Mouse (Mus musculus) hindbrain, embryonic 15.5 days (tissue): ENCODE measurements around the gene Tmem63b. TPM values are rescaled to one million over a fixed set of nuclear protein-coding genes. Genes with fewer than 3 reads are reported as not detected.

Experiments used
- ATAC-seq: fragments of 200-750 bp; cut with Nextera tagmentation; 2 replicates; pipeline ENCODE4 v1.8.0; 2017; ENCODE audit warnings: low read depth, moderate number of reproducible peaks, moderate TSS enrichment; ENCODE audit not compliant: low FRiP score
- H3K27ac ChIP-seq: fragments of 300-500 bp; sonication (generic); replicated peaks from 2 replicates; pipeline ENCODE4 v1.5.1; 2015; ENCODE audit warnings: mild to moderate bottlenecking, inconsistent platforms
- H3K27me3 ChIP-seq: fragments of 300-500 bp; sonication (generic); 2 replicates; pipeline ENCODE4 v1.6.1; 2015; ENCODE audit warnings: control low read depth, inconsistent platforms
- H3K36me3 ChIP-seq: fragments of 300-500 bp; sonication (generic); 2 replicates; pipeline ENCODE4 v1.6.1; 2015; ENCODE audit warnings: control low read depth, inconsistent platforms
- H3K4me1 ChIP-seq: fragments of 300-500 bp; sonication (generic); replicated peaks from 2 replicates; pipeline ENCODE4 v1.6.1; 2015; ENCODE audit warnings: control low read depth, inconsistent platforms
- H3K4me2 ChIP-seq: fragments of 300-500 bp; sonication (generic); 2 replicates; pipeline ENCODE4 v1.6.1; 2015; ENCODE audit warnings: moderate library complexity, mild to moderate bottlenecking, inconsistent platforms
- H3K4me3 ChIP-seq: fragments of 300-500 bp; sonication (generic); 2 replicates; pipeline ENCODE4 v1.5.1; 2015; ENCODE audit warnings: mild to moderate bottlenecking, inconsistent platforms
- H3K9ac ChIP-seq: fragments of 300-500 bp; sonication (generic); 2 replicates; pipeline ENCODE4 v1.6.1; 2015; ENCODE audit warnings: inconsistent platforms
- H3K9me3 ChIP-seq: fragments of 300-500 bp; sonication (generic); 2 replicates; pipeline ENCODE4 v1.6.1; 2016; ENCODE audit warnings: control low read depth, inconsistent platforms
- WGBS: fragments of 180-500 bp; shearing (Covaris S2); methylation state at CpG from one replicate; pipeline ENCODE4 v1.1.7; 2015; 5-methylcytosine and 5-hydroxymethylcytosine counted together
- polyA plus RNA-seq: library from polyadenylated mRNA; unstranded; fragments of >200 nt; fragmentation: Nextera tagmentation; extraction: Ambion mirVana; gene quantifications from 2 replicates; pipeline ENCODE4 v1.2.1, GENCODE M21; 2015

The Tmem63b gene
- polyA plus RNA-seq, 1 experiment from 2014 or later: 155 TPM

GRCm38 (mm10) chr17:45663106-45663919, 23.4 kb downstream of the Tmem63b start:
- peaks cover 4% of the 10 kb centered on the region for H3K4me1 ChIP-seq
- no peak overlapping the region for H3K27ac ChIP-seq
- H3K9me3 ChIP-seq: no peaks in the 10 kb centered on the region
- WGBS: 27% methylated on average over 27 of the region's 27 CpGs
- H3K9ac ChIP-seq: no peak overlapping the region
- ATAC-seq: peak; percentile 71
- peaks cover 46% of the 10 kb centered on the region for H3K36me3 ChIP-seq
- 0 out of 2 replicates have a peak overlapping the region, but pooled peaks have one; percentile 20 for H3K4me2 ChIP-seq
- no peaks in the 10 kb centered on the region for H3K27me3 ChIP-seq
- H3K4me3 ChIP-seq: no peak overlapping the region

- H3K36me3 ChIP-seq: peaks cover 13% of the 10 kb centered on the region; the same call in 1 of the 2 replicates
- H3K9me3 ChIP-seq: no peaks in the 10 kb centered on the region
- H3K9ac ChIP-seq: no peak within 1 kb of the TSS
- H3K4me1 ChIP-seq: peaks cover 4% of the 10 kb centered on the region
- H3K4me3 ChIP-seq: no peak within 1 kb of the TSS
- no peak within 1 kb of the TSS for H3K4me2 ChIP-seq
- no peak within 1 kb of the TSS for H3K27ac ChIP-seq
- H3K27me3 ChIP-seq: no peaks in the 10 kb centered on the region
- ATAC-seq: no peak
- 87% methylated on average over 4 of the region's 4 CpGs for WGBS
These were observed 27.5 kb downstream of the Tmem63b start, which contains the start of gene Capn11 for GRCm38 (mm10) chr17:45659225-45659624. Gene Capn11, minus strand, starts transcription at chr17:45659325.

- Histone ChIP-seq H3K4me3 (no peak overlapping the region), H3K9me3 (no peaks in the 10 kb centered on the region), H3K27me3 (no peaks in the 10 kb centered on the region), H3K27ac (no peak overlapping the region), H3K4me1 (no peaks in the 10 kb centered on the region), H3K36me3 (no peaks in the 10 kb centered on the region), H3K9ac (no peak overlapping the region), H3K4me2 (no peak overlapping the region)
- 23% methylated on average over 6 of the region's 6 CpGs for WGBS
- ATAC-seq: no peak
These were observed 30.9 kb downstream of the Tmem63b start for GRCm38 (mm10) chr17:45655820-45656219.

GRCm38 (mm10) chr17:45653233-45653632, 33.5 kb downstream of the Tmem63b start:
- no peak for ATAC-seq
- Histone ChIP-seq H3K27ac (no peak overlapping the region), H3K4me3 (no peak overlapping the region), H3K4me1 (no peaks in the 10 kb centered on the region), H3K4me2 (no peak overlapping the region), H3K36me3 (no peaks in the 10 kb centered on the region), H3K27me3 (no peaks in the 10 kb centered on the region), H3K9ac (no peak overlapping the region), H3K9me3 (no peaks in the 10 kb centered on the region)
- WGBS: 74% methylated on average over 7 of the region's 7 CpGs

- no peak overlapping the region for H3K4me2 ChIP-seq
- 92% methylated on average over 4 of the region's 4 CpGs for WGBS
- no peaks in the 10 kb centered on the region for H3K27me3 ChIP-seq
- no peak overlapping the region for H3K27ac ChIP-seq
- no peak overlapping the region for H3K9ac ChIP-seq
- H3K9me3 ChIP-seq: no peaks in the 10 kb centered on the region
- no peaks in the 10 kb centered on the region for H3K4me1 ChIP-seq
- no peaks in the 10 kb centered on the region for H3K36me3 ChIP-seq
- no peak overlapping the region for H3K4me3 ChIP-seq
- no peak for ATAC-seq
These were observed 42.5 kb downstream of the Tmem63b start for GRCm38 (mm10) chr17:45644185-45644584.

GRCm38 (mm10) chr17:45642701-45643100, 44.0 kb downstream of the Tmem63b start:
- 22% methylated on average over 12 of the region's 12 CpGs for WGBS
- H3K4me2 ChIP-seq: 0 out of 2 replicates have a peak overlapping the region, but pooled peaks have one; percentile 22
- H3K4me1 ChIP-seq: no peaks in the 10 kb centered on the region
- H3K9me3 ChIP-seq: no peaks in the 10 kb centered on the region
- no peak overlapping the region for H3K27ac ChIP-seq
- no peak for ATAC-seq
- H3K4me3 ChIP-seq: no peak overlapping the region
- H3K27me3 ChIP-seq: no peaks in the 10 kb centered on the region
- H3K36me3 ChIP-seq: no peaks in the 10 kb centered on the region
- H3K9ac ChIP-seq: no peak overlapping the region

GRCm38 (mm10) chr17:45641981-45642380, 44.7 kb downstream of the Tmem63b start:
- Histone ChIP-seq H3K4me1 (no peaks in the 10 kb centered on the region), H3K9me3 (no peaks in the 10 kb centered on the region), H3K4me2 (no peak overlapping the region), H3K4me3 (no peak overlapping the region), H3K36me3 (no peaks in the 10 kb centered on the region), H3K27ac (no peak overlapping the region), H3K9ac (no peak overlapping the region), H3K27me3 (no peaks in the 10 kb centered on the region)
- ATAC-seq: no peak
- 92% methylated on average over 8 of the region's 8 CpGs for WGBS

GRCm38 (mm10) chr17:45638596-45639295, 48.0 kb downstream of the Tmem63b start:
- Histone ChIP-seq H3K9ac (no peak overlapping the region), H3K4me2 (no peak overlapping the region), H3K36me3 (no peaks in the 10 kb centered on the region), H3K27ac (no peak overlapping the region), H3K9me3 (no peaks in the 10 kb centered on the region), H3K4me3 (no peak overlapping the region), H3K27me3 (no peaks in the 10 kb centered on the region), H3K4me1 (no peaks in the 10 kb centered on the region)
- 77% methylated on average over 16 of the region's 16 CpGs for WGBS
- ATAC-seq: no peak

GRCm38 (mm10) chr17:45634033-45634432, 52.7 kb downstream of the Tmem63b start:
- WGBS: 85% methylated on average over 5 of the region's 5 CpGs
- H3K27ac ChIP-seq: no peak overlapping the region
- no peaks in the 10 kb centered on the region for H3K27me3 ChIP-seq
- H3K4me3 ChIP-seq: no peak overlapping the region
- ATAC-seq: no peak
- no peaks in the 10 kb centered on the region for H3K9me3 ChIP-seq
- H3K36me3 ChIP-seq: no peaks in the 10 kb centered on the region
- no peak overlapping the region for H3K4me2 ChIP-seq
- H3K4me1 ChIP-seq: peaks cover 14% of the 10 kb centered on the region
- H3K9ac ChIP-seq: no peak overlapping the region

GRCm38 (mm10) chr17:45631940-45632339, 54.8 kb downstream of the Tmem63b start:
- H3K4me2 ChIP-seq: no peak overlapping the region
- 78% methylated on average over 6 of the region's 6 CpGs for WGBS

GRCm38 (mm10) chr17:45630992-45631391, 55.7 kb downstream of the Tmem63b start:
- Histone ChIP-seq H3K9ac (peak overlapping the region; percentile 61), H3K27ac (peak overlapping the region; percentile 73), H3K4me2 (peak overlapping the region; percentile 70), H3K9me3 (no peaks in the 10 kb centered on the region), H3K4me1 (peaks cover 19% of the 10 kb centered on the region), H3K36me3 (no peaks in the 10 kb centered on the region), H3K4me3 (peak overlapping the region; percentile 45; the same call in 1 of the 2 replicates), H3K27me3 (no peaks in the 10 kb centered on the region)
- ATAC-seq: no peak
- WGBS: 55% methylated on average over 3 of the region's 3 CpGs

More at GRCm38 (mm10) chr17:45631940-45632339, 54.8 kb downstream of the Tmem63b start:
- H3K4me3 ChIP-seq: no peak overlapping the region
- ATAC-seq: no peak
- H3K9me3 ChIP-seq: no peaks in the 10 kb centered on the region
- peaks cover 14% of the 10 kb centered on the region for H3K4me1 ChIP-seq
- no peaks in the 10 kb centered on the region for H3K27me3 ChIP-seq
- H3K36me3 ChIP-seq: no peaks in the 10 kb centered on the region
- H3K27ac ChIP-seq: no peak overlapping the region
- H3K9ac ChIP-seq: no peak overlapping the region
